Mouse (Mus musculus) testis, adult 2 months (tissue): ENCODE data around the gene Ccdc187. TPM values are rescaled to one million over a fixed set of nuclear protein-coding genes. Genes with fewer than 3 reads are reported as not detected.

ENCODE experiments used
- H3K27ac ChIP-seq: fragments of 200-500 bp; 2 replicates; pipeline ENCODE4 v1.5.1; 2012; ENCODE audit warnings: low read depth, low read length; ENCODE audit not compliant: control insufficient read depth, insufficient read depth
- H3K27me3 ChIP-seq: fragments of 200-500 bp; 2 replicates; pipeline ENCODE4 v1.6.1; 2012; ENCODE audit warnings: mild to moderate bottlenecking, low read length, moderate library complexity; ENCODE audit not compliant: control insufficient read depth, insufficient read depth
- H3K36me3 ChIP-seq: fragments of 200-500 bp; 2 replicates; pipeline ENCODE4 v1.6.1; 2012; ENCODE audit warnings: mild to moderate bottlenecking, low read length; ENCODE audit not compliant: control insufficient read depth, insufficient read depth
- H3K4me1 ChIP-seq: fragments of 200-500 bp; 2 replicates; pipeline ENCODE4 v1.6.1; 2012; ENCODE audit warnings: low read length; ENCODE audit not compliant: control insufficient read depth, insufficient read depth
- H3K4me3 ChIP-seq: fragments of 200-500 bp; 2 replicates; pipeline ENCODE4 v1.5.1; 2012; ENCODE audit warnings: low read depth, mild to moderate bottlenecking, low read length, moderate library complexity, mixed read lengths; ENCODE audit not compliant: control insufficient read depth
- CTCF ChIP-seq: fragments of 200-500 bp; IDR thresholded peaks from 2 replicates; pipeline ENCODE4 v1.5.1; 2012; ENCODE audit warnings: low read depth, mild to moderate bottlenecking, inconsistent platforms, low read length, moderate library complexity; ENCODE audit not compliant: control insufficient read depth, insufficient read depth, insufficient replicate concordance
- POLR2A ChIP-seq: fragments of 200-500 bp; IDR thresholded peaks from 2 replicates; pipeline ENCODE4 v1.6.1; 2012; ENCODE audit warnings: low read depth, mild to moderate bottlenecking, inconsistent platforms, low read length, moderate library complexity; ENCODE audit not compliant: control insufficient read depth
- polyA plus RNA-seq: library from polyadenylated mRNA; depleted of rRNA; stranded (reverse); fragments of >200 nt; gene quantifications from 2 replicates; pipeline ENCODE4 v1.2.3, GENCODE M21; 2012

The Ccdc187 gene
- polyA plus RNA-seq, 1 experiment = 90.3 TPM

GRCm38 (mm10) chr2:26320245-26321185 is 26.2 kb upstream of the Ccdc187 start:
- Histone ChIP-seq H3K27me3 (no peaks in the 10 kb centered on the region), H3K4me3 (no peak overlapping the region), H3K36me3 (no peaks in the 10 kb centered on the region), H3K4me1 (peaks cover 12% of the 10 kb centered on the region), H3K27ac (no peak overlapping the region)
- no peak for TF ChIP-seq CTCF
- no peak for TF ChIP-seq POLR2A

- Histone ChIP-seq H3K4me3 (no peak overlapping the region), H3K27me3 (no peaks in the 10 kb centered on the region), H3K36me3 (no peaks in the 10 kb centered on the region), H3K27ac (no peak overlapping the region), H3K4me1 (peaks cover 11% of the 10 kb centered on the region)
- TF ChIP-seq POLR2A (no peak), CTCF (no peak)
These were observed 25.3 kb upstream of the Ccdc187 start for GRCm38 (mm10) chr2:26319519-26320244.

GRCm38 (mm10) chr2:26319109-26319508 is 24.8 kb upstream of the Ccdc187 start:
- H3K27me3 ChIP-seq = no peaks in the 10 kb centered on the region
- H3K4me3 ChIP-seq = no peak overlapping the region
- peaks cover 14% of the 10 kb centered on the region for H3K4me1 ChIP-seq
- no peaks in the 10 kb centered on the region for H3K36me3 ChIP-seq
- H3K27ac ChIP-seq = no peak overlapping the region
- TF ChIP-seq CTCF (no peak), POLR2A (no peak)

DNA sequence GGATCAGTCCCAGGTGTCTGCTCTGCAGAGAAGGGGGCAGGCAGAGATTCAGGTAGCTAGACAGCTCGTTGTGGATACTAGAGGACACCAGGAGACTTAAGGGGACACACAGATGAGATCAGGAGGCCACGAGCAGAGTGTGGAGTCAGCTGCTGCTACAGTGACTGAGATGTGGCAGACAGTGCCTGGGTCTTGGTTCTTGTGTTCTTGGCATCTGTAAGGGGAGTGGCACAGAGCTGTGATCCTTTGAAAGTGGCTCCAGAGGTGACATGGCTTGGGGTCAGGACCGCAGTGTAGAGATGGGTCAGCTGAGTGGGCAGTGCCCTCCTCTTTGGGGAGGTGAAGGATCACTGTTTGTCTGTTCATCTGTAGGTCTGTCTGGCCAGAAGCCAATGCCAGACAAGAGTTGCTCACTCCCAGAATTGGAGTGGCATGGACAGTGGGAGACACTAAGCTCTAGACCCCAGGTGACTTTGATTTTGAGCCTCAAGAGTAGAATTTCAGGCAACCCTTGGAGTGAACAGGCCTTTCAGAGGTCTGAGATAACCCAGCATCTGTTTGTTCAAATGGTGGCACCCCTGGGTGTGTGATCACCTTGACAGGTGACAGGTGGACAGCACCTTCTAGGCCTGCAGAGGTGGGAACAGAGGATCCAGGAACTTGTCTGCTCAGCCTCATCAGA is 23.8 kb upstream of the Ccdc187 start:
- TF ChIP-seq POLR2A (no peak), CTCF (no peak)
- H3K27ac ChIP-seq = no peak overlapping the region
- H3K4me1 ChIP-seq = peaks cover 19% of the 10 kb centered on the region
- no peaks in the 10 kb centered on the region for H3K27me3 ChIP-seq
- H3K4me3 ChIP-seq = peak overlapping the region; percentile 17
- H3K36me3 ChIP-seq = no peaks in the 10 kb centered on the region

DNA sequence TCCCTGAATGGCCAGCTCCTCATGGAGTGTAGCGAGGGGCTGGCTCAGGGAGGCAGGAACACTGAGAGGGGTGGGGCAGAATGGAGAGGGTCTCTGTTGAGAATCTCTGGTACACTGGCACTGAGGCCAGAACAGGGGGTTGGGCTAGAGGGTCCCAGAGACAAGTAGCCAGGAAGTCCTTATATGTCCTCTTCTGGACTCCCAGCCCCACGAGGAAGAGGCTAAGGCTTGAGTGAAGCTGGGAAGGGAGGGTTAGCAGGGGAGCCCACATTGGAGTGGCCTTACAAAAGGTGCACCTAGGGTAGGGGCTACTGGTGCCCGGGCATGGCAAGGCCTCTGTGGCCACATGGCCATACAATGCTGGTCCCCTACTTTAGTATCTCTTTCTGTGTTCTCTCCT is 23.0 kb upstream of the Ccdc187 start:
- H3K36me3 ChIP-seq = no peaks in the 10 kb centered on the region
- TF ChIP-seq CTCF (no peak), POLR2A (no peak)
- no peaks in the 10 kb centered on the region for H3K27me3 ChIP-seq
- peaks cover 19% of the 10 kb centered on the region for H3K4me1 ChIP-seq
- H3K27ac ChIP-seq = no peak overlapping the region
- H3K4me3 ChIP-seq = no peak overlapping the region

- Histone ChIP-seq H3K27ac (no peak overlapping the region), H3K4me1 (peaks cover 19% of the 10 kb centered on the region), H3K4me3 (peak overlapping the region; percentile 84), H3K36me3 (no peaks in the 10 kb centered on the region), H3K27me3 (no peaks in the 10 kb centered on the region)
- TF ChIP-seq POLR2A (no peak), CTCF (no peak)
These were observed 22.4 kb upstream of the Ccdc187 start for GRCm38 (mm10) chr2:26316576-26317246.
